Comparison of ENCODE assay signal across 8 mouse cellular contexts in genomic region chr6:91301839-91302238, GRCm38 (mm10).
DNase-seq lines count a peak whose midpoint lies in the region; ATAC-seq and TF ChIP-seq lines count a peak whose summit lies in the region.
"Had no signal": no experiment of that assay in that cellular context is flagged by ENCODE, and none has a peak within 500 bp of the region (broad histone marks: within the 10 kb centered on the region; RNA-seq: fewer than 3 reads in every experiment).

No protein-coding gene starts in this region.

- peak; percentile 67 for DNase-seq in forebrain, embryonic 10.5 days (ENCODE audit: extremely low spot score, low spot score)
- DNase-seq in hindbrain, embryonic 11.5 days (ENCODE audit: low spot score), result peak; percentile 84
- DNase-seq in lung, adult 18-20 months, result peak; percentile 84 to 88
- DNase-seq in testis, postnatal 10 days (ENCODE audit: low spot score), result no peak
- DNase-seq in stomach, postnatal 0 days (ENCODE audit: low spot score), result no peak
- no peak for DNase-seq in kidney, postnatal 36 days
- DNase-seq: liver, embryonic 13.5 days had no signal

- TF ChIP-seq POLR2A in olfactory bulb, adult 2 months (IDR thresholded peaks at IDR 0.05; ENCODE audit: insufficient read depth, low read depth, low read length), result no peak

- H3K4me2 ChIP-seq in hindbrain, embryonic 11.5 days (replicated peaks; ENCODE audit: low read depth, low read length), result no peak overlapping the region
- H3K4me2 ChIP-seq in stomach, postnatal 0 days (replicated peaks; ENCODE audit: low read depth), result no peak overlapping the region
- H3K4me2 ChIP-seq: liver, embryonic 13.5 days had no signal

- H3K27ac ChIP-seq in forebrain, embryonic 10.5 days, result peak overlapping the region; percentile 87
- H3K27ac ChIP-seq in hindbrain, embryonic 11.5 days (ENCODE audit: low read depth, low read length), result peak overlapping the region; percentile 90
- peak overlapping the region; percentile 55 for H3K27ac ChIP-seq in olfactory bulb, adult 2 months (ENCODE audit: insufficient read depth, low read depth, low read length)
- no peak overlapping the region for H3K27ac ChIP-seq in stomach, postnatal 0 days (replicated peaks)
- H3K27ac ChIP-seq: liver, embryonic 13.5 days had no signal

- H3K9me3 ChIP-seq in forebrain, embryonic 10.5 days, result no peaks in the 10 kb centered on the region
- no peaks in the 10 kb centered on the region for H3K9me3 ChIP-seq in hindbrain, embryonic 11.5 days (ENCODE audit: control insufficient read depth, low read length)
- no peaks in the 10 kb centered on the region for H3K9me3 ChIP-seq in stomach, postnatal 0 days (ENCODE audit: control insufficient read depth, low read length)
- H3K9me3 ChIP-seq: liver, embryonic 13.5 days had no signal

- no peak for TF ChIP-seq CTCF in olfactory bulb, adult 2 months (IDR thresholded peaks at IDR 0.05; ENCODE audit: insufficient read depth, low read depth, low read length)
- TF ChIP-seq CTCF in stomach, postnatal 0 days (IDR thresholded peaks at IDR 0.05; ENCODE audit: low read depth), result no peak

- H3K27me3 ChIP-seq in forebrain, embryonic 10.5 days (ENCODE audit: poor library complexity, severe bottlenecking), result no peaks in the 10 kb centered on the region; the same call in 1 of the 2 replicates
- H3K27me3 ChIP-seq in hindbrain, embryonic 11.5 days (ENCODE audit: control insufficient read depth, insufficient read depth, low read length), result no peaks in the 10 kb centered on the region
- H3K27me3 ChIP-seq in stomach, postnatal 0 days (ENCODE audit: control insufficient read depth, insufficient read depth, low read length), result no peaks in the 10 kb centered on the region

- ATAC-seq in hindbrain, embryonic 11.5 days (ENCODE audit: low FRiP score), result peak; percentile 93
- no peak for ATAC-seq in stomach, postnatal 0 days (ENCODE audit: low FRiP score, low TSS enrichment)

- peak overlapping the region; percentile 18; the same call in 1 of the 2 replicates for H3K4me3 ChIP-seq in forebrain, embryonic 10.5 days
- no peak overlapping the region for H3K4me3 ChIP-seq in hindbrain, embryonic 11.5 days (ENCODE audit: low read depth, low read length)
- no peak overlapping the region for H3K4me3 ChIP-seq in olfactory bulb, adult 2 months (ENCODE audit: insufficient read depth, low read depth, low read length)
- H3K4me3 ChIP-seq in stomach, postnatal 0 days (ENCODE audit: low read depth, low read length), result no peak overlapping the region
- H3K4me3 ChIP-seq: liver, embryonic 13.5 days had no signal

- 32% methylated on average over 1 of the region's 1 CpGs for WGBS in forebrain, embryonic 10.5 days
- 20% methylated on average over 1 of the region's 1 CpGs for whole genome bisulfite sequencing in hindbrain, embryonic 11.5 days
- 17% methylated on average over 1 of the region's 1 CpGs for WGBS in olfactory bulb, adult 2 months
- WGBS in stomach, postnatal 0 days, result 58% methylated on average over 1 of the region's 1 CpGs

- H3K9ac ChIP-seq in hindbrain, embryonic 11.5 days (ENCODE audit: low read depth, low read length), result no peak overlapping the region
- H3K9ac ChIP-seq in stomach, postnatal 0 days (ENCODE audit: low read length), result no peak overlapping the region
- H3K9ac ChIP-seq: liver, embryonic 13.5 days had no signal

- TF ChIP-seq EP300 in stomach, postnatal 0 days (optimal IDR thresholded peaks at IDR 0.05), result no peak

- no peaks in the 10 kb centered on the region for H3K36me3 ChIP-seq in forebrain, embryonic 10.5 days (replicated peaks)
- H3K36me3 ChIP-seq in hindbrain, embryonic 11.5 days (ENCODE audit: control insufficient read depth, insufficient read depth, low read length), result no peaks in the 10 kb centered on the region
- no peaks in the 10 kb centered on the region for H3K36me3 ChIP-seq in stomach, postnatal 0 days (ENCODE audit: control insufficient read depth, insufficient read depth, low read length)
- H3K36me3 ChIP-seq: liver, embryonic 13.5 days had no signal

- peaks cover 45% of the 10 kb centered on the region for H3K4me1 ChIP-seq in forebrain, embryonic 10.5 days
- H3K4me1 ChIP-seq in hindbrain, embryonic 11.5 days (replicated peaks; ENCODE audit: control insufficient read depth, insufficient read depth, low read length), result peaks cover 11% of the 10 kb centered on the region
- H3K4me1 ChIP-seq in olfactory bulb, adult 2 months (ENCODE audit: control insufficient read depth, insufficient read depth, low read length), result peaks cover 16% of the 10 kb centered on the region
- no peaks in the 10 kb centered on the region for H3K4me1 ChIP-seq in stomach, postnatal 0 days (replicated peaks; ENCODE audit: control insufficient read depth, insufficient read depth)
- H3K4me1 ChIP-seq: liver, embryonic 13.5 days had no signal

Comparison
In these comparisons a context has a peak if more than half of its experiments do, and no peak if none do; other contexts are left out.
1. DNase-seq: peak in forebrain, embryonic 10.5 days (single experiment), hindbrain, embryonic 11.5 days (single experiment) and lung, adult 18-20 months (2 of 2); none in testis, postnatal 10 days (single experiment), stomach, postnatal 0 days (single experiment) and kidney, postnatal 36 days (0 of 2).